Mouse (Mus musculus): ENCODE data around the gene Tspan32. TPM values are rescaled to one million over a fixed set of nuclear protein-coding genes. Genes with fewer than 3 reads are reported as not detected.
A peak's percentile ranks its signal among the peaks of the same experiment; 100 is the strongest.

The Tspan32 gene
- polyA plus RNA-seq, 1 experiment from 2014 or later: 21.1 TPM

DNA sequence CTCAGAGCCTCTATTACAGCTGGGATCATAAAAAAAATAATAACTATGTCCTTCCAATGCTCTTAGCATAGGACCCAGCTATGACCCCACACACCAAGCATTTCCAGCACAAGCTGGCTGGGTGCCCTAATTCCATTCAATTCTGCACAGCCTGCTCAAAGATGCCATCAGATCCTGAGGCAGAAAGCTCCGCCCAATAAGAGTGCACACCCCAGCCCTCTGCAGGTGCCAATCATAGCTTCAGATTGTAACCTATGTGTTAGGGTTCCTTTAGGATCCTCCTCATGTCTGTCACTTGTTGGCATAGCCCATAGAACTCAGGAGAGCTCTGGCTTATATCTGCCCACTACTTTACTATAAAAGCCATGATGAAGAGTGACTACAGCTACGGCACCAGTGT is 7.8 kb upstream of the Tspan32 start:
- Histone ChIP-seq H3K4me1 (peaks cover 7% of the 10 kb centered on the region), H3K27me3 (ENCODE audit: insufficient read depth, poor library complexity, severe bottlenecking) (peaks cover 13% of the 10 kb centered on the region; the same call in 1 of the 2 replicates), H3K9me3 (no peaks in the 10 kb centered on the region), H3K27ac (peak overlapping the region; percentile 6; the same call in 1 of the 2 replicates), H3K4me3 (no peak overlapping the region), H3K36me3 (no peaks in the 10 kb centered on the region)
- WGBS: 80% methylated on average over 2 of the region's 2 CpGs
- DNase-seq (ENCODE audit: low spot score): no peak

DNA sequence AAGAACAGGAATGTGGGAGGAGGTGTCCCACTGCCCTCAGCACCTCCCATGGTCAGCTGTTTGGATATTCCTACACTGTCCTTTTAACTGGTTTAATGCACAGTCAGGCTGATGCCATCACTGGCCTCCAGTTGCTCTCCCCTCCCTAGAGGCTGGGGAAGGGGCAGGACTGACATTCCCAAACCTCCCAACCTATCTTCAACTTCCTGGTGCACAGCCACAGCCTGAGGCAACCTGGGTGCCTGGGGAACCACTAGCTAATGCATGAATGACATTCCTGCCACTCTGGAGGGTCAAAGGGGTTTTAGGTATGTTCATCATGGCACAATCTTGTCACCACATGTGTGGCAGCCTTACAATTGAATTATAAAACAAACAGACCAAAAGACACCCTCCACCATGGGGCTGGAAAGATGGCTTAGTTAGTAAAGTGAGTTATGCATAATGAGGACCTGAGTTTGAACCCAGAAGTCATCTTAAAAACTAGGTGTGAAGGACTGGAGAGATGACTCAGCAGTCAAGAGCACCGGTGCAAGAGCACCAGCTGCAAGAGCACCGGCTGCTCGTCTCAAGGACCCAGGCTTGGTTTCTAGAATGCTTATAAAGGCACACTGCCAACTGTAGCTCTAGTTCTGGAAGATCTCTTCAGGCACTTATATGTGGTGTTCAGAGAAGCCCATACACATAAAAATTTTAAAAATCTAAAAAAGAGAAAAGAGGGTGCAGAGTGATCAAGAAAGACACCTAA is 7.3 kb upstream of the Tspan32 start:
- Histone ChIP-seq H3K9me3 (no peaks in the 10 kb centered on the region), H3K36me3 (no peaks in the 10 kb centered on the region), H3K27ac (peak overlapping the region; percentile 6; the same call in 1 of the 2 replicates), H3K4me1 (peaks cover 7% of the 10 kb centered on the region), H3K4me3 (no peak overlapping the region), H3K27me3 (ENCODE audit: insufficient read depth, poor library complexity, severe bottlenecking) (peaks cover 13% of the 10 kb centered on the region; the same call in 1 of the 2 replicates)
- DNase-seq (ENCODE audit: low spot score): no peak
- 65% methylated on average over 3 of the region's 3 CpGs for WGBS

DNA sequence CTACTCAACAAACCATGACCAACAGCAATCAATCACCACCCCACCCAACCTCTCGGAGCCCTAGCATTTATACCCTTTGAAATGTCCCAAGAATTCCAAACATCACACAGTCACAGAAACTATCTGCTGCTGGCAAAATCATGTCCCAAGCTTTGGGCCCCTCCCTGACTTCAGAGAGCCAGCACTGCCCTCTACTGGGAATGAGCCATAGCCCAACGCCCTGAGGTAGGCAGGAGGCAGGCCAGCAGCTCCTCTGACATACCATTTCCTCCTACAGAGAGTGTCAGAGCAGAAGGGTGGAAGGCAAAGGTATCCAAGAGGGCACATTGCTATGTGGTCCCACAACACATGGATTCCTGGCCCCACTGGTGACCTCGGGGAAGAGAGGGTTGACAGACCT is 2.2 kb upstream of the Tspan32 start:
- Histone ChIP-seq H3K36me3 (no peaks in the 10 kb centered on the region), H3K9me3 (no peaks in the 10 kb centered on the region), H3K27ac (peak overlapping the region; percentile 60), H3K4me3 (no peak overlapping the region), H3K4me1 (peaks cover 45% of the 10 kb centered on the region), H3K27me3 (ENCODE audit: insufficient read depth, poor library complexity, severe bottlenecking) (0 out of 2 replicates have a peak, but pooled peaks cover 7% of the 10 kb centered on the region)
- WGBS: 18% methylated on average over 3 of the region's 3 CpGs
- no peak for DNase-seq (ENCODE audit: low spot score)

DNA sequence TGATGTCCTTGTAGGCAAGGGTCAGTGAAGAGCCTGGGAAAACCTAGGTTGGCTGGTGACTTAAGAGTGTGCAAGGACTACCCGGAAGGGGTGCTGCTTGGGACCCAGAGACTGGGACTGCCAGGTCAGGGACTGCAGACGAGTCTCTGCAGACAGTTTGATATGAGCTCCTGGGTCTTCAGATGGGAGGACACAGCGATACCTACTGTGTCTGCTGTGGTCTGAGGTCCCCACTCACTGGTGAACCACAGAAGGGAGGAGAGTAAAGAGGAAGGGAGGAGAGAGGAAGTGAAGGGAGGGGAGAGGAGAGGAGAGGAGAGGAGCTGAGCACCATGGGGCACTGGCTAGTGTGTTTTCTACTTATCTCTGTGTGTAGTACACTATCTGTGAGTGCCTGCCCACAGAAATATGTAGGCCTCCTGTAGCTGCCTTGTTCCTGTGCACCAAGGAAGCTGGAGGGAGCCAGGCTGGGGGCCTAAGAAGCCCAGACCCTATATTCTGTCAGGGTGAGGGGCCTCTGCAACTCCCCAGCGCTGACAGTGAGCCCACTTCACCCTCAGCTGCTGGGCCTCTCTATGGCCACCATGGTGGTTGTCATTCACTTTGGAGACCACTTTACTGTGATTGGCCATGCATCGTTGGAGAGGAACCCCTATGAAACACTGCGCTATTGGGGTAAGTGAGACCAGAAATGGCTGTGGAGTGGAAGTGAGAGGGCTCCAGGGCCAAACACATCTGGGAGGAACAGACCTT is 674 bp downstream of the Tspan32 start:
- peak overlapping the region; percentile 47 for H3K4me3 ChIP-seq
- H3K27ac ChIP-seq: peak overlapping the region; percentile 86
- 0 out of 2 replicates have a peak, but pooled peaks cover 7% of the 10 kb centered on the region for H3K27me3 ChIP-seq (ENCODE audit: insufficient read depth, poor library complexity, severe bottlenecking)
- 73% methylated on average over 6 of the region's 6 CpGs for WGBS
- no peak for DNase-seq (ENCODE audit: low spot score)
- no peaks in the 10 kb centered on the region for H3K9me3 ChIP-seq
- no peaks in the 10 kb centered on the region for H3K36me3 ChIP-seq
- H3K4me1 ChIP-seq: peaks cover 69% of the 10 kb centered on the region

DNA sequence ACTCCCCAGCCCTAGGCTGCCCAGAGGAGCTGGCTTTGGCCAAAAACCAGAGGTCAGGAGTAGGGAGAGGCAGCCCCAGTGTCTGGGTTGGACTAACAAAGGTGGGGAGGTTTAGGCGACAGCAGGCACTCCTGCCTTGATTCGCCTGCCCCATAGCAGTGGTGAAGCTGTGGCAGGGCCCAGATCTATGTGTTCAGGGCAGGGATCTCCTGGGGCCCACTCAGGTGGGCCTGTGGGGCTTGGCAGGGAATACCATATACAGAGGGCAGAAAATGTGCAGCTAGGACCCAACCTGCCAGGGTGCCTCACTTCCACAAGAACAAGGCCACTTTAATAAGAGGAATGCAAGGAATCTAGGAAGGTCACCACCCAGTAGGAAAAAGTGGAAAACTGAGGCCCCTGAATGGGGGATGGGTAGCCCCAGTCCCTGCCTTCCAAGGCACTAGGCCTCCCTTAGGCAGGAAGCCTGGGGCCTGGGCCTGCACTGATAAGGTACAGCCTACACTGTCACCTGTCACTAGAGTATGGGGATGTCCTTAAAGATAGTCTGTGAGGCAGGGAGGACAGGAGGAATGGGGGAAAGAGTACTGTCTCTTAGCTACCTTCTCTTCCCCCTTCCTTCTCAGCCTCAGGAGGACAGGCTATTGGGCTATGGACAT is 1.4 kb downstream of the Tspan32 start:
- Histone ChIP-seq H3K4me3 (peak overlapping the region; percentile 47), H3K4me1 (peaks cover 69% of the 10 kb centered on the region), H3K27ac (peak overlapping the region; percentile 86), H3K27me3 (ENCODE audit: insufficient read depth, poor library complexity, severe bottlenecking) (0 out of 2 replicates have a peak, but pooled peaks cover 7% of the 10 kb centered on the region), H3K9me3 (no peaks in the 10 kb centered on the region), H3K36me3 (no peaks in the 10 kb centered on the region)
- peak; percentile 92 for DNase-seq (ENCODE audit: low spot score)
- WGBS: 71% methylated on average over 2 of the region's 2 CpGs

DNA sequence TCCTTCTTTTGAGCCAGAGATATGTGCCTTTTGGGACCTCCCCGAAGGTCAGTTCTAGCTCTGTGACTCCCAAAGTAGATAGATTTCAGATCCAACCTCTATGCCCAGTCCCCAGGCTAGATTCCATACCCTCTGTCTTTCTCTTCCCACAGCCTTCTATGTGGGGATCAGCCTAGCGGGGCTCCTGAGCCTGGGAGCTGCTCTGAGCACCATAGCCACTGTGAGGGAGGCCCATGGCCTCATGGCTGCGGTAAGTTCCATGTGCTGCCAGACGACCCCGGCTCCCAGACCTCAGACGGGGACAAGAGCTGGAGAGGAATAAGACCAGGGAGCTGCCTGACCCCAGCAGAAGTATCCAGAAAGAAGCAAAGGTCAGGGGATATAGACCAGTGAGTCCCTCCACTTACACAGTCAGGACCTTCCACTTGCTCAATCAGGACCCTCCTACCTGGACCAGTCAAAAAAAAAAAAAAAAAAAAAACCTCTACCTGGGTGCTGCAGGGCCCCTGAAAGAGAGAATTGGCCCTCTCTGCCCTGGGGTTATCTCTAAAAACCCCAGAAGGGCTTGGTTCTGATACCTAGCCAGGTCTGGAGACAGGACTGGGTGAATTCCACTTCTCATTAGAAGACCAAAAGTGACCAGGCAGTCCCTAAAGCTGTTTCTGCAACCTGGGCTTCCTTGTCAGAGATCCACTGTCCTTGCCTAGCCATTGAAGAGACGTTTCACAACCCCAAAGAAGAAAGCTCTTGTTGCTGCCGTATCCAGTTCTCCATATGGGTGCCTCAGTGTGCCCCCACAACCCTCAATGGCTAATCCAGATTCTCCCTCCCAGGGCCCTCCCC is 2.1 kb downstream of the Tspan32 start:
- Histone ChIP-seq H3K27ac (peak overlapping the region; percentile 86), H3K4me1 (peaks cover 77% of the 10 kb centered on the region), H3K9me3 (no peaks in the 10 kb centered on the region), H3K4me3 (peak overlapping the region; percentile 47), H3K27me3 (ENCODE audit: insufficient read depth, poor library complexity, severe bottlenecking) (0 out of 2 replicates have a peak, but pooled peaks cover 7% of the 10 kb centered on the region), H3K36me3 (no peaks in the 10 kb centered on the region)
- DNase-seq (ENCODE audit: low spot score): no peak
- 69% methylated on average over 8 of the region's 8 CpGs for WGBS

DNA sequence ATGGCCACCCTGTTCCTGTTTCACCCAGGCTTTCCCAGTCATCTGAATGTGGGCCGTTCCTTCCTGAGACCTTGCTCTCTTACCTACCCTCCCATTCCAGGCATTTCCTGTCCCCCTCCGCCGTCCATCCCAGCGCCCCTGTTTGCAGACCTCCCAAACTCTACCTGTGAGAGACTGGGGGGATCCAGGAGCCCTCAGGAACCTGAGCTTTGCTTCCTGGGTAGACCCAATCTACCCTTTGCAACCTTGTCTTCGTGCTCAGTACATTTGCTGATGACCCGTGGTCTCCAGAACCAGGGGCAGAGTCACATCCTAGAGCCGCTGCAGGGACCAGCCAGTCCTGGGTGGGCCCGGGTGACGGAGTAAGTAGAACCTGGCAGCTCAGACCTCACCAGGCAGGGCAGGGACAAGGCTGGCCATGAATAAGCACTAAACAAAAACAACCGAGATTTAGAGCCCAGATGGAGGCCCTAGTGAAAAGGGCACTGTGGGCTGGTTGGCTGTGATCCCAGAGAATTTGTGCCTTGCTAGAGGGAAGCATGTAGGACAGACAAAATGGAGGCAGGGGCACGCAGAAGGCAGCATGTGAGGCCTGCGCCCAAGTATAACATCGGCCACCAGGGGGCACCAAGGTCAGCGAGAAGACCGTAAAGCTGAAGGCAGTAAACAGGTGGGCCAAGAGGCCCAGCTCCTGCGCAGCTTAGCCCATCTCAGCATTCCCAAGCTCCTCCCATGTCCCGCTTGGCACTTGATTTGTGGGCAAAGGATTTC is 2.9 kb downstream of the Tspan32 start:
- H3K36me3 ChIP-seq: no peaks in the 10 kb centered on the region
- 34% methylated on average over 17 of the region's 17 CpGs for WGBS
- peak; percentile 96 for DNase-seq (ENCODE audit: low spot score)
- peak overlapping the region; percentile 86 for H3K27ac ChIP-seq
- H3K9me3 ChIP-seq: no peaks in the 10 kb centered on the region
- 0 out of 2 replicates have a peak, but pooled peaks cover 7% of the 10 kb centered on the region for H3K27me3 ChIP-seq (ENCODE audit: insufficient read depth, poor library complexity, severe bottlenecking)
- peaks cover 82% of the 10 kb centered on the region for H3K4me1 ChIP-seq
- H3K4me3 ChIP-seq: peak overlapping the region; percentile 30

DNA sequence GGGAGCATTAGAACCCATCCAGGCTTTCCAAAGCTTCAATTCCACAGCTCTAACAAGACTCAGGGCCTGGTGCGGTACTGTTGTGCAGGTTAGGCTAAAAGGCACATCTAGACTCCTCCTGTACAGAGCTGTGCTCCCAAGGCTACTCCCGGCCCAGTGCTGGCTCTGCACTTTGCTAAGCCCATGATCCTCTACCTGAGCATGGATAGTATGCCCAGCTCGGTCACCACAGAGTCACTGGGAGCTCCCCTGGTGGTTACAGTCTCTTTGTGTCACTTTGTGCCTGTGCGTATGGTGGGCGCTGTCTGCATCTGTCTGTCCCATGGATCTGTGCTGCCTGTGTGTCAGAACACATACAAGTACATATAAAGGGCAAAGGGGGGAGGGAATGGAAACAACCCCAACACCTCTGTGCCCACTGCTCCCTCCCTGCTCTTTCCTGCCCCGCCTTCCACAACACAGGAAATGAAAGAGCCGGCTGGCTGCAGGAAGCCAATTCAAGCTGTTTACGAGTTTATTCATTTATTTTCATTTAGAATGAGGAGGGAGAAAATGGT is 3.6 kb downstream of the Tspan32 start:
- H3K27me3 ChIP-seq (ENCODE audit: insufficient read depth, poor library complexity, severe bottlenecking): 0 out of 2 replicates have a peak, but pooled peaks cover under 1% of the 10 kb centered on the region
- H3K36me3 ChIP-seq: no peaks in the 10 kb centered on the region
- 55% methylated on average over 8 of the region's 8 CpGs for WGBS
- H3K9me3 ChIP-seq: no peaks in the 10 kb centered on the region
- DNase-seq (ENCODE audit: low spot score): no peak
- peaks cover 81% of the 10 kb centered on the region for H3K4me1 ChIP-seq
- peak overlapping the region; percentile 86 for H3K27ac ChIP-seq
- peak overlapping the region; percentile 30 for H3K4me3 ChIP-seq

DNA sequence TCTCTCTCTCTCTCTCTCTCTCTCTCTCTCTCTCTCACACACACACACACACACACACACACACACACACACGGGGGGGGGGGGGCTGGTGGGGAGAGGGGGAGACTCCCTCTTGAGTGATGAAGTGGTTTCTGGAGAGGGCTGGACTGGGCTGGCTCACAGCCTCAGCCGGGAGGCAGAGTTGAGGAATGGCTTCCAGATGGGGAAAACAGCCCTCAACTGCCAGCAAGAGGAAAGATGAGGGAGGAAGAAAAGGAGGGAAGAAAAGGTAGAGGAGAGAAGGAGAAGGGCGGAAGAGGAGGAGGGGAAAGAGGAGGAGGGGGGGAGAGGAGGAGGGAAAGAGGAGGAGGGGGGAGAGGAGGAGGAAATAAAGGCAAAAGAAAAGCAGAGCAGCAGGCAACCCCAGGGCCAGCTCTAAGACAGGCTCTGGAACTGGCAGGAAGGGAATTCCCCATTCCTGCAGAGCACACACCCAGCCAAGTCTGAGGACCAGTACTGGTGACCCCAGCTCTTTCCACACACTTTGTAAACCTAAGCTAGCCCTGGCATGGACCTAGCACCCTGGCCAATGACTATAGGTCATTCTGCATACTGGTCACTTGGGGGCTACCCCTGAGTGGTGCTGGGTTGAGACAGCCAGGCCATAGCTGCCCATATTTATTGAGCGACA is 4.3 kb downstream of the Tspan32 start:
- DNase-seq (ENCODE audit: low spot score): no peak
- Histone ChIP-seq H3K4me1 (peaks cover 85% of the 10 kb centered on the region), H3K36me3 (no peaks in the 10 kb centered on the region), H3K27ac (peak overlapping the region; percentile 86), H3K4me3 (no peak overlapping the region; the same call in none of the 2 replicates), H3K27me3 (ENCODE audit: insufficient read depth, poor library complexity, severe bottlenecking) (no peaks in the 10 kb centered on the region), H3K9me3 (no peaks in the 10 kb centered on the region)
- WGBS: 49% methylated on average over 3 of the region's 4 CpGs

DNA sequence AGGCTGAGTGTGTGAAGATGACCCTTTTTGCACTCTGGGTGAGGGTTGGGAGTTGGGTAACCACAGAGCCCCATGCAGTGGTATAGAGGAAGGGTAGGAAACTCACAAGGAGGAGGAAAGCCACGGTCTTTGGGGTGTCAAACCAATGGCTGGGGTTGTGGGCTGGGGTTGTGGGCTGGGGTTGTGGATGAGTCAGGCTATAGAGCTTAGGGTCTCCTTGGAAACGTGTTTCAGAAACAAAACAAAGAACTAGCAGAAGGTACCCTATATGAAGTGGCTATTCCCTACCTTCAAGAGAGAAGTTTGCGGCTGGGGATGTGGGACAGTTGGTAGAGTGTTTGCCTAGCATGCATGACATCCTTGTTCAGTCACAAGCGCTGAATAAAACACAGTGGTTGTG is 5.2 kb downstream of the Tspan32 start:
- H3K27me3 ChIP-seq (ENCODE audit: insufficient read depth, poor library complexity, severe bottlenecking): no peaks in the 10 kb centered on the region
- DNase-seq (ENCODE audit: low spot score): no peak
- H3K36me3 ChIP-seq: no peaks in the 10 kb centered on the region
- peak overlapping the region; percentile 86 for H3K27ac ChIP-seq
- peaks cover 84% of the 10 kb centered on the region for H3K4me1 ChIP-seq
- 82% methylated on average over 4 of the region's 4 CpGs for WGBS
- H3K9me3 ChIP-seq: no peaks in the 10 kb centered on the region
- H3K4me3 ChIP-seq: no peak overlapping the region

DNA sequence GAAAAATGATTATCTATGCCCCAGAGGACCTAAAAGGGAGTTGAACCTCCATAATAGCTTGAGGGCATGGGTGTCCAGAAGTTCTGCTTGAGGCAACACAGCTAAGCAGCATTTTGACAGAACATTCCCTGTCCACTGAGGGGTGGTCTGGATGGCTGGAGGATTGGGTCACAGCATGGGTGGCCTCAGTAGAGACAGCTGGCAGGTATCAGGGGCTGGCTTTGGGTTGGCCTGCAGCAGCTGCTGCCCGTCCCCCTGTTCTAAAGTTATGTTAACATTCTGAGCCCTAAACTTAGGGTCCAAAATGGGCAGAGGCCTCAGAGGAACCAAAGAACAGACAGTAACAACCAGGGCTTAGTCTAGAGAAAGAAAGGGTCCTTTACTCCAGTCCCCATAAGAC is 6.4 kb downstream of the Tspan32 start:
- H3K4me1 ChIP-seq: peaks cover 84% of the 10 kb centered on the region
- H3K4me3 ChIP-seq: no peak overlapping the region
- H3K9me3 ChIP-seq: no peaks in the 10 kb centered on the region
- no peak overlapping the region for H3K27ac ChIP-seq
- DNase-seq (ENCODE audit: low spot score): no peak
- no peaks in the 10 kb centered on the region for H3K27me3 ChIP-seq (ENCODE audit: insufficient read depth, poor library complexity, severe bottlenecking)
- 81% methylated on average over 1 of the region's 1 CpGs for WGBS
- no peaks in the 10 kb centered on the region for H3K36me3 ChIP-seq

All from heart, embryonic 10.5 days (tissue).